Mouse (Mus musculus): ENCODE measurements at regions not wholly inside any gene's neighbourhood (a gene's known extent, or its start where the extent isn't known, plus 50 kb on each side); places are given as distances from the start of the nearest gene placed in this dataset.
A peak's percentile ranks its signal among the peaks of the same experiment; 100 is the strongest.

DNA sequence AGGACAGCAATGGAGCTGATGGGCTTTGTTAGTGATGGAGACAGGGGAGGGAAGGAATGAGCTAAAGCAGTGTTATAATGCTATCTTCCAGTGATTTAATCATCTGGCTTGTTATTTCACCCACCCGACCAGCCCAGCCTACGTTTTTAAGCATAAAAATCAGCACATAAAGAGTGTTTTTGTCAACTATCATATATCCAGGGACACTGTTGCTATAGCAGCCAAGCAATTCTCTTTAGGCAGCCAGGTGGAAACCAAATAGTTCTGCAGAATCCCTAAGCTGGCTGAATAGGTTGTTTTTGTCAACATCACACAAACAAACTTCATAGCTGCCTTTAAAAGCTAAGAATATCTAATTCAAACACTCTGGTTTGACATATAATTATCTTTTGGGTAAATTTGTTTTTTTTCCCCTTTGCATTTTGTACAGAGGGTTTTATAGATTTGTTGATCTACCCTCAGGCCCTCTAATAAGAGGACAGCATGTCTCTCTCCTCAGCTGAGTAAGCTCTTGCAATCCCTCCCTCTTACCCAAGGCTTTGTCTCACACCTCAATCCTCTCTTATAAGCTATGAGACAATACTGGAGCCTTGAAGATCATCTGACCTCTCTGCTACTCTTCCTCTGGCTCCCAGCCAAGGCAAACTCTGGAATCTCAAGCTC, 104.7 kb upstream of the Camk2d start:
- Histone ChIP-seq H3K27ac (no peak overlapping the region), H3K4me3 (no peak overlapping the region)
- intact Hi-C loops (cut with DNase I) = no loop called here
- no peak for DNase-seq
- TF ChIP-seq CTCF (IDR thresholded peaks at IDR 0.05) = no peak

- intact Hi-C loops (cut with DNase I) = no loop called here
- no peak for DNase-seq
- Histone ChIP-seq H3K4me3 (no peak overlapping the region), H3K27ac (no peak overlapping the region)
- TF ChIP-seq CTCF (IDR thresholded peaks at IDR 0.05) = no peak
Observed at GRCm38 (mm10) chr3:126491914-126492265, 104.2 kb upstream of the Camk2d start.

- H3K4me3 ChIP-seq = no peak overlapping the region
- intact Hi-C loops (cut with DNase I) = no loop called here
- no peak overlapping the region for H3K27ac ChIP-seq
- DNase-seq = no peak
- no peak for TF ChIP-seq CTCF (IDR thresholded peaks at IDR 0.05)
Observed at GRCm38 (mm10) chr3:126498823-126499222, 97.3 kb upstream of the Camk2d start.

DNA sequence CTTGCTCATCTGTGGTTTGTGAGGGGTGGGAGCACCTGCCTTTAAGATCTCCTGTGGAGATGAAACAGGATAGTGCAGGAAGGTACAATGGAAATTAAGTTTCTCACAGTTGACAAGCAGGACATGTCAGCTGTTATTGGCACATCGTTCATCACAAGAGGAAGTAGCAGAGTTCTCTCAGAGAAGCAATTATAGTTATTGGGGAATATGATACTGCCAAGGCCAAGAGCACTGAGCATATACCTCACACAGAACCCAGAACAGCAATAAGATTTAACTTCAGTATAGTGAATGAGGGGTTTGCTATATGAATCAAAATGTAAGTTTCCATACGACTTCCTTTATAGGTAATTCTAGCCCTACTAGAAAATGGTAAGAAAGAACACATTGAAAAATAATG, 95.9 kb upstream of the Camk2d start:
- Histone ChIP-seq H3K27ac (no peak overlapping the region), H3K4me3 (no peak overlapping the region)
- no peak for DNase-seq
- TF ChIP-seq CTCF (IDR thresholded peaks at IDR 0.05) = no peak
- intact Hi-C loops (cut with DNase I) = no loop called here

- no peak for DNase-seq
- Histone ChIP-seq H3K4me3 (no peak overlapping the region), H3K27ac (no peak overlapping the region)
- intact Hi-C loops (cut with DNase I) = no loop called here
- TF ChIP-seq CTCF (IDR thresholded peaks at IDR 0.05) = no peak
Observed at GRCm38 (mm10) chr3:126501826-126502225, 94.3 kb upstream of the Camk2d start.

GRCm38 (mm10) chr3:126505685-126506084, 90.4 kb upstream of the Camk2d start:
- Histone ChIP-seq H3K4me3 (no peak overlapping the region), H3K27ac (no peak overlapping the region)
- intact Hi-C loops (cut with DNase I) = no loop called here
- TF ChIP-seq CTCF (IDR thresholded peaks at IDR 0.05) = no peak
- DNase-seq = no peak

- intact Hi-C loops (cut with DNase I) = no loop called here
Observed at GRCm38 (mm10) chr3:126514842-126515241, 81.3 kb upstream of the Camk2d start.

GRCm38 (mm10) chr3:126534118-126534820, 61.8 kb upstream of the Camk2d start:
- intact Hi-C loops (cut with DNase I) = no loop called here
- no peak for TF ChIP-seq CTCF (IDR thresholded peaks at IDR 0.05)
- H3K4me3 ChIP-seq = no peak overlapping the region
- no peak for DNase-seq
- H3K27ac ChIP-seq = no peak overlapping the region

More at GRCm38 (mm10) chr3:126514842-126515241, 81.3 kb upstream of the Camk2d start:
- H3K27ac ChIP-seq = no peak overlapping the region
- H3K4me3 ChIP-seq = no peak overlapping the region
- no peak for DNase-seq
- no peak for TF ChIP-seq CTCF (IDR thresholded peaks at IDR 0.05)

DNA sequence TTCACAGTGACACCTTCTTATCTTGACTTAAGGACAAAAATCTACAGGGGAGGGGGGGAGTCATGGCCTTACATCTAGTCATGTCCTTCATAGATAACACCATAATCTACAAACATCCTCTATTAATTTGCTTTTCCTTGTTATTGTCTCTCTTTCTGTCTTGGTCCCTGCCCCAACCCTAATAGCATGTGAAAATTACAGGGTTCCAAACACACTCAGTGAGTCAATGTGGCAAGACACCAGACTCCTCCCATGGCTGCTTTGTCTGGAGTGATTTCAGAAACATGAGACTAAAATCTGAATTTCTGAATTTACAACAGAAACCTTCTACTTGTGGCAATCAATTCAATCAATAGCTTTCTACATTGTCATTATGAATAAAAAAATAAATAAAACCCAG, 60.8 kb upstream of the Camk2d start:
- Histone ChIP-seq H3K4me3 (no peak overlapping the region), H3K27ac (no peak overlapping the region; the same call in 1 of the 2 replicates)
- no peak for TF ChIP-seq CTCF (IDR thresholded peaks at IDR 0.05)
- intact Hi-C loops (cut with DNase I) = no loop called here
- no peak for DNase-seq

DNA sequence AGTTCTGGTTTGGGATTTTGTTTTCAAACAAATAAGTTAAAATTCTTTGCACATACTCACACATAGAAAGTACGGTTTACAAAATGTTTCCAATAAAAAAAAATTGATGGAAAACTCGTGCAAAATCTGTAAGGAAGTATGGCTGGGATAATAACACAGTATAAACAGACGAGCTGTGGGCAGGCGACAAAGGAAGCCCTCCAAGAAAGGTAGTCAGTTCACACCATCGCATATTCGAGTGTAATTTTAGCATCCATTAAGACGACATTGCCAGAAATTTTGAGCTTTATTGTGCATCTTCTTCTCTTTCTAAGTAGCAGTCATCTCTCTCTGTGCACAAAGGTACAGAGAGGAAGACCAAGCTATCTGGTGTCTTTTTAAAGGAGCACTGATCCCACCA, 57.6 kb upstream of the Camk2d start:
- TF ChIP-seq CTCF (IDR thresholded peaks at IDR 0.05) = no peak
- no peak overlapping the region for H3K27ac ChIP-seq
- H3K4me3 ChIP-seq = no peak overlapping the region
- intact Hi-C loops (cut with DNase I) = no loop called here
- DNase-seq = no peak

- no peak for TF ChIP-seq CTCF (IDR thresholded peaks at IDR 0.05)
- Histone ChIP-seq H3K27ac (no peak overlapping the region), H3K4me3 (no peak overlapping the region)
- DNase-seq = peak; percentile 36
- intact Hi-C loops (cut with DNase I) = no loop called here
Observed at GRCm38 (mm10) chr3:126541105-126541504, 55.0 kb upstream of the Camk2d start.
